Mouse (Mus musculus): Measurements from ENCODE around the gene Olfr68. TPM values are rescaled to one million over a fixed set of nuclear protein-coding genes. Genes with fewer than 3 reads are reported as not detected.
"Not testable (repeated sequence)": the region's sequence is repeated elsewhere in the genome, so short reads cannot be mapped to it uniquely, and the experiment has no call there.

Olfr68 gene
- polyA plus RNA-seq, 2 experiments = not detected

DNA sequence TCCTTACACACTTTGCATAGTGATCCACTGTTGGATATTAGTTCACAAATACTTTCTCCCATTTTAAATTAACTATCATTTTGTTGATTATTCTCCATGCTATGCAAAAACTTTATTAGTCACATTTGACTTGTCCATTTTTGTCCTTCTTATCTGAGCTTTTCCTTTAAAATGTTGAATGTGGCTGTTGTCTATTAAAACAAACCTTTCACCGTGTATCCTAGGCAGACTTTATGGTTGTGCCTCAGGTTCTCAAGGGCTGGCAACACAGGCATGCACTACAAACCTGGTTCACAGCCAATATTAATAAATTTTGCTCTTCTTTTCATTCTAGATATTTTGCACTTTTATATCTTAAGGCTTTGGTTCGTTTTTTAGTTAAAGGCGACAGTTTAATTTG is 31.2 kb upstream of the Olfr68 start:
- Histone ChIP-seq H3K36me3 (ENCODE audit: control insufficient read depth, insufficient read depth, low read length) (no peaks in the 10 kb centered on the region), H3K4me1 (ENCODE audit: control insufficient read depth, insufficient read depth, low read length) (no peaks in the 10 kb centered on the region), H3K4me3 (replicated peaks; ENCODE audit: low read length) (no peak overlapping the region), H3K4me2 (replicated peaks; ENCODE audit: low read depth, low read length, severe bottlenecking) (no peak overlapping the region), H3K27ac (replicated peaks; ENCODE audit: low read depth, low read length) (no peak overlapping the region), H3K9me3 (ENCODE audit: control insufficient read depth, low read length) (no peaks in the 10 kb centered on the region), H3K27me3 (ENCODE audit: control insufficient read depth, insufficient read depth, low read length) (no peaks in the 10 kb centered on the region), H3K9ac (ENCODE audit: low read depth, low read length, severe bottlenecking) (no peak overlapping the region)
- no peak for TF ChIP-seq POLR2A (IDR thresholded peaks at IDR 0.05; ENCODE audit: borderline replicate concordance, extremely low read depth, insufficient read depth, insufficient read length)
- ATAC-seq (ENCODE audit: low FRiP score, low read depth) (no peak), DNase-seq (ENCODE audit: low spot score) (no peak)
- 76% methylated on average over 3 of the region's 3 CpGs for WGBS

DNA sequence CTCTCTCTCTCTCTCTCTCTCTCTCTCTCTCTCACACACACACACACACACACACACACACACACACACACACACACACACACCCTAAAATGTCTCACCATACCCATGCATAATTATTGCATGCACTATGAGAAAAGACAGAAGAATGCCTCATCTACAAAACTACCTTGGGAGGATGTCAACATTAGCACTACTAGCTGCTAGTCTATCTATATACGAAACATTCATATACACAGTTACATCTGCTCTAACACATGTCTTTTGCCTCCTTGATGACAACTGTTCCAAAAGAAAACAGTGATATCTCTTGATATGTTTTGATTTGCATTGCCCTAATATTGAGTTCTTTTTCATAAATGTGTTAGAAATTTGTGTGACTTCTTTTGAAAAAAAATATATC is 30.8 kb upstream of the Olfr68 start:
- no peak for TF ChIP-seq POLR2A (IDR thresholded peaks at IDR 0.05; ENCODE audit: borderline replicate concordance, extremely low read depth, insufficient read depth, insufficient read length)
- H3K27ac ChIP-seq (replicated peaks; ENCODE audit: low read depth, low read length) = no peak overlapping the region

DNA sequence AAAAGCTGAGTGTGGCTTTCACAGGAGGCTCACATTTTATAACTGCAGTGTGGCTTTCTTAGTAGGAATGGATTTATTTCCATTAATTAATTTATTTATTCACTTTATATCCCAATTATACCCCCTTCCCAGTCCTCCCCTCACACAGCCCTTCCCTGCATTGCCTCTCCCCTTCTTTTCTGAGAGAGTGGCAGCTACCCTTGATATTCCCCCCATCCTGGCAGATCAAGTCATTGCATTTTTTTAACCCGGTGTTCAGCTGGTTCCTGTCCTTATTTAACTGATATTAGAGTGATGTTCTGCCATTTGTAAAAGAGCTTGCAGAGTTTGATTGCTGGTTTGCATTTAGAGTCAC is 30.3 kb upstream of the Olfr68 start:
- no peak for TF ChIP-seq POLR2A (IDR thresholded peaks at IDR 0.05; ENCODE audit: borderline replicate concordance, extremely low read depth, insufficient read depth, insufficient read length)
- H3K9ac ChIP-seq (ENCODE audit: low read depth, low read length, severe bottlenecking) = no peak overlapping the region
- no peak for DNase-seq (ENCODE audit: low spot score)
- ATAC-seq (ENCODE audit: low FRiP score, low read depth) = no peak
- no peaks in the 10 kb centered on the region for H3K9me3 ChIP-seq (ENCODE audit: control insufficient read depth, low read length)
- WGBS = 64% methylated on average over 1 of the region's 1 CpGs
- H3K4me2 ChIP-seq (replicated peaks; ENCODE audit: low read depth, low read length, severe bottlenecking) = no peak overlapping the region
- H3K4me3 ChIP-seq (replicated peaks; ENCODE audit: low read length) = no peak overlapping the region
- H3K4me1 ChIP-seq (ENCODE audit: control insufficient read depth, insufficient read depth, low read length) = no peaks in the 10 kb centered on the region
- H3K27ac ChIP-seq (replicated peaks; ENCODE audit: low read depth, low read length) = no peak overlapping the region
- H3K36me3 ChIP-seq (ENCODE audit: control insufficient read depth, insufficient read depth, low read length) = no peaks in the 10 kb centered on the region
- H3K27me3 ChIP-seq (ENCODE audit: control insufficient read depth, insufficient read depth, low read length) = no peaks in the 10 kb centered on the region

More for the DNA sequence above, 30.8 kb upstream of the Olfr68 start:
- Histone ChIP-seq H3K27me3 (ENCODE audit: control insufficient read depth, insufficient read depth, low read length) (no peaks in the 10 kb centered on the region), H3K36me3 (ENCODE audit: control insufficient read depth, insufficient read depth, low read length) (no peaks in the 10 kb centered on the region), H3K9me3 (ENCODE audit: control insufficient read depth, low read length) (no peaks in the 10 kb centered on the region), H3K4me1 (ENCODE audit: control insufficient read depth, insufficient read depth, low read length) (no peaks in the 10 kb centered on the region), H3K4me2 (replicated peaks; ENCODE audit: low read depth, low read length, severe bottlenecking) (no peak overlapping the region), H3K9ac (ENCODE audit: low read depth, low read length, severe bottlenecking) (no peak overlapping the region), H3K4me3 (replicated peaks; ENCODE audit: low read length) (no peak overlapping the region)
- ATAC-seq (ENCODE audit: low FRiP score, low read depth) (no peak), DNase-seq (ENCODE audit: low spot score) (no peak)
- WGBS = 88% methylated on average over 1 of the region's 1 CpGs

DNA sequence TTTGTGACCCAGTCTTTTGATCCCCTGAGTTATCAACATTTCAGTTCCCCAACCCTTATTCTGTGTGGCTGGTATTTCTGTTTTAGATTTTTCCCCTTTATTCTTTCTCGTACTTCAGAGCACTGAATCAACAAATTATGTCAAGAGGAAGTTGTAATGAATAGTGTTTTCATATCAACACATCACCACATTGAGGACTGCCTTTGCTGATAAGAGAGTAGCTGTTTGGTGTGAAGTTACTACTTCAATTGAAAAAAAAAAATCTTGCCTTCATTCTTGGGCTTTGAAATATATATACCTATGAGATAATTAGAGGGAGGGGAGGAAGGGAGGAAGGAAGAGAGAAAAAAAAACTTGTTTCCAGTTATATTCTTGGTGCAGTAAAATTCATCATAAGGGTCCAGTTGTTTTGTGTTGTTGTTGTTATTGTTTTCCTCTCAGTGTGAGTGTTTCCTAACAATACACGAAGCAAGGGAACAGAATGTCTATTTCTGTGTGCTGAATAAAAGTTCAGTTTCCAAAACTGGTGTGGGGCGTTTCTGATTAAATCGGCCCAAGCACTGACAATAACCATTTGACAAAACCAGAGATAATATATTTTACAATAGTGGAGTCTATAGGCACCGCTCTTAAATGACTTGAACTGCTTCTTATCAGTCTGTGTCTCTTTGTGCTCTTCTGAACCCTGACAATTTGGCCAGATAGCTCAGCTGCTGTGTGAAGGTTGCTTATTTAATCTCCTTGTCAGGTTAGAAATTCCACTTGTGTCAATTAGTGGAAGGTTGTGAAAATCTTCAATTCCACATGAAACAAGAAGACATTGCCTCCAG is 29.7 kb upstream of the Olfr68 start:
- Histone ChIP-seq H3K27me3 (ENCODE audit: control insufficient read depth, insufficient read depth, low read length) (no peaks in the 10 kb centered on the region), H3K4me2 (replicated peaks; ENCODE audit: low read depth, low read length, severe bottlenecking) (no peak overlapping the region), H3K36me3 (ENCODE audit: control insufficient read depth, insufficient read depth, low read length) (no peaks in the 10 kb centered on the region), H3K9me3 (ENCODE audit: control insufficient read depth, low read length) (no peaks in the 10 kb centered on the region), H3K4me1 (ENCODE audit: control insufficient read depth, insufficient read depth, low read length) (no peaks in the 10 kb centered on the region), H3K9ac (ENCODE audit: low read depth, low read length, severe bottlenecking) (no peak overlapping the region), H3K27ac (replicated peaks; ENCODE audit: low read depth, low read length) (no peak overlapping the region), H3K4me3 (replicated peaks; ENCODE audit: low read length) (no peak overlapping the region)
- no peak for TF ChIP-seq POLR2A (IDR thresholded peaks at IDR 0.05; ENCODE audit: borderline replicate concordance, extremely low read depth, insufficient read depth, insufficient read length)
- ATAC-seq (ENCODE audit: low FRiP score, low read depth) = no peak
- DNase-seq (ENCODE audit: low spot score) = no peak
- 70% methylated on average over 5 of the region's 5 CpGs for WGBS

DNA sequence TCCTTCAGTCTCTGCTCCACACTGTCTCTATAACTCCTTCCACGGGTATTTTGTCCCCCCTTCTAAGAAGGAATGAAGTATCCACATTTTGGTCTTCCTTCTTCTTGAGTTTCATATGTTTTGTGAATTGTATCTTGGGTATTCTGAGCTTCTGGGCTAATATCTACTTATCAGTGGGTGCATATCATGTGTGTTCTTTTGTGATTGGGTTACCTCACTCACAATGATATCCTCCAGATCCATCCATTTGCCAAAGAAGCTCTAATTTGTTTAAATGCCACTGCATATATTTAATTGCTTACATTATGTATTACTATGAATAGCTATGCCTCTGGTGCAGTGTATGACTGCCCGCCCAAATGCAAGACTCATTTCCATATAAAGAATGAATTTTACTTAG is 28.6 kb upstream of the Olfr68 start:
- not testable (repeated sequence) for H3K9ac ChIP-seq (ENCODE audit: low read depth, low read length, severe bottlenecking); ATAC-seq (ENCODE audit: low FRiP score, low read depth); H3K27me3 ChIP-seq (ENCODE audit: control insufficient read depth, insufficient read depth, low read length); H3K36me3 ChIP-seq (ENCODE audit: control insufficient read depth, insufficient read depth, low read length); H3K4me2 ChIP-seq (replicated peaks; ENCODE audit: low read depth, low read length, severe bottlenecking); H3K9me3 ChIP-seq (ENCODE audit: control insufficient read depth, low read length); H3K4me3 ChIP-seq (replicated peaks; ENCODE audit: low read length); H3K4me1 ChIP-seq (ENCODE audit: control insufficient read depth, insufficient read depth, low read length); H3K27ac ChIP-seq (replicated peaks; ENCODE audit: low read depth, low read length); DNase-seq (ENCODE audit: low spot score)
- WGBS = 59% methylated on average over 2 of the region's 2 CpGs
